Mouse (Mus musculus): ENCODE measurements around the gene Slc5a7. TPM values are rescaled to one million over a fixed set of nuclear protein-coding genes. Genes with fewer than 3 reads are reported as not detected.
A peak's percentile ranks its signal among the peaks of the same experiment; 100 is the strongest.

The Slc5a7 gene
- under 1 TPM; 0.20 to 0.25 TPM for total RNA-seq (2021)
- long read RNA-seq, experiment 1 = 0 reads
- long read RNA-seq, experiment 2, partial matches to known transcripts = 1 of 1 reads
- long read RNA-seq, experiment 2, other reads (novel, unspliced or antisense) = 0 of 1 reads

DNA sequence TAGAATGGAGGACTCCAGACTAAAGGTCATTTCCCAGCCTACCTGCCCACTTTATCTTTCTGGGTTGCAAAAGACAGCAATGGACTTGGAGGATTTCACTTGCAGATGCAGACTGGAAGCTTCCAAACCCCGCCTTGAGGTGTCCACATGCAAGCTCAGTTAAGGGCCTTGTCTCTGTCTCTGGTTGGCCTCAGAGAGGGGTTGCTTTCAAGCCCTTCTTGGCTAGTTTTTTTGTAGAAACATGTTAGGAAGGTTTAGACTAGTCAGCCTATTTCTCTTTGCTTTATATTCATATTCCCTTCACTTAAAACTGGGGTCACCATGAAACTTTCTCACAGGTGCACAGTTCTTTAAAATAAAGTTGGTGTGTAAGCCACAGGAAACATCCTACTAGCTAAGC is at the start of gene Slc5a7:
Gene Slc5a7 (minus strand): TSS at position 101 of the 400 bp plus-strand sequence.
- Histone ChIP-seq H3K4me3 (peak within 1 kb of the TSS; percentile 41), H3K27ac (no peak within 1 kb of the TSS)
- no peak for TF ChIP-seq CTCF (conservative IDR thresholded peaks at IDR 0.05)
- no peak for DNase-seq (ENCODE audit: low spot score in 2 of 2)

- Histone ChIP-seq H3K4me3 (no peak overlapping the region), H3K27ac (no peak overlapping the region)
- no peak for DNase-seq (ENCODE audit: low spot score in 2 of 2)
- no peak for TF ChIP-seq CTCF (conservative IDR thresholded peaks at IDR 0.05)
These were observed 48.8 kb upstream of the Slc5a7 start for GRCm38 (mm10) chr17:54347672-54348071.

- peak; percentile 83 for TF ChIP-seq CTCF (conservative IDR thresholded peaks at IDR 0.05)
- Histone ChIP-seq H3K4me3 (no peak overlapping the region), H3K27ac (no peak overlapping the region)
- DNase-seq (ENCODE audit: low spot score in 2 of 2) = peak in 1 of 2 experiments; percentile 22
These were observed 44.6 kb upstream of the Slc5a7 start for GRCm38 (mm10) chr17:54343395-54343794.

DNA sequence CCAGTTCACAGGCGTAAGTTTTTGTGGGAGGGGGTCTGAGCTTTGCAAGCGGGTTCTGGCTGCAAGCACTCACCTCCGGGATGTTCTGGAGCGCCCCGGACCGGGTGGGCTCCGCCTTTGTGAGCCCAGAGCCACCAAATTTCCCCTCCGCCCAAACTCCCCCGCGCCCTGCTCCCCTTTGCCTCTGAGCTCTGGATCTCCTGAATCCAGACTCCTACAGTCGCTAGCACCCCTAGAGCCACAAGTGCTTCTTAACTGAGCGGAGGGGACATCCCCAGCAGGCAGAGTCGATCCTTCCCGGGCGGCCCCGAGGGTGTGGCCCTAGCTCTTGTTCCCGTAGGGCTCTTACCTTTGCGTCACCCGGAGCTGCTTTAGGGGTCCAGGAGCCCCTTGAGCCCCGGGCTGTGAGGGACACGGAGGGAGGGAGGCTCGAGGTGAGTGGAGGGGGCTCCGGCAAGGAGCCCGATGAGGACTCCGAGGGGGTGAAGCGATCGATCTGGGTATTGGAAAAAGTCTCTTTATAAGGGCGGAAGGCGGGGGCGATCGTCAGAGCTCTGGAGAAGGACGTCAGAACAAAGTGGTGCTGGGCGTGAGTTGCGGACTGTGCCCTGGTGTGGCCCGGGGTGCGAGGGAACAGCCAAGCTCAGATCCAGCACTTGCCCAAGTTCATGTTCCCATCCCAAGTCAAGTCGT is 456 bp downstream of the Slc5a7 start:
- TF ChIP-seq CTCF (conservative IDR thresholded peaks at IDR 0.05) = no peak
- Histone ChIP-seq H3K27ac (no peak overlapping the region), H3K4me3 (peak overlapping the region; percentile 41)
- DNase-seq (ENCODE audit: low spot score in 2 of 2) = no peak

GRCm38 (mm10) chr17:54250783-54251182 is 48.1 kb downstream of the Slc5a7 start:
- no peak for TF ChIP-seq CTCF (conservative IDR thresholded peaks at IDR 0.05)
- Histone ChIP-seq H3K4me3 (no peak overlapping the region), H3K27ac (no peak overlapping the region)
- DNase-seq (ENCODE audit: low spot score in 2 of 2) = no peak

- no peak for DNase-seq (ENCODE audit: low spot score in 2 of 2)
- no peak overlapping the region for H3K27ac ChIP-seq
- no peak for TF ChIP-seq CTCF (conservative IDR thresholded peaks at IDR 0.05)
- no peak overlapping the region for H3K4me3 ChIP-seq
These were observed 55.1 kb downstream of the Slc5a7 start for GRCm38 (mm10) chr17:54243650-54244300.

DNA sequence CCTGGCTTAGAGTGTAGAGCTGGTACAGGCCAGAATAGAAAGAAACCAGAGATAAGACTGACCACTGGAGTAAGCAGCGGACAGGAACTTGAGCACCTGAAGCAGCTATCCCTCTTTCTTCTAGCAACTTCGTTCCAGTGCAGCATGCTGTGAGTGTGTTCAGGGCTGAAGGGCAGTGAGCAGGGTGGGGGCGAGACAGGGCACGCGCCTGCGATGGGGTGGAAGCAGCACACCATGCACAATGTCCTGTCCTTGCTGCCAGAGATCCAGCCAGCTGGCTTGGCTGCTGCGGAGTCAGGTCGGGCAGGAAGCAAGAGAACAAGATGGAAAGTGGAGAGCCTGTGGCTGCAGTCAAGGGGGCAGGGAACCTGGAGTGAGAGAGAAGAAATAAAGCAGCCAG is 59.4 kb downstream of the Slc5a7 start:
- DNase-seq (ENCODE audit: low spot score in 2 of 2) = no peak
- TF ChIP-seq CTCF (conservative IDR thresholded peaks at IDR 0.05) = no peak
- Histone ChIP-seq H3K4me3 (no peak overlapping the region), H3K27ac (no peak overlapping the region)

Measured in layer of hippocampus, adult 2 months (tissue).